Mouse (Mus musculus) lung, postnatal 0 days (tissue): Measurements from ENCODE around the gene Aldh1a2.

Experiments used
- CTCF ChIP-seq: IDR thresholded peaks from 2 replicates; pipeline ENCODE4 v1.5.1; 2016; ENCODE audit warnings: antibody characterized with exemption, mild to moderate bottlenecking
- EP300 ChIP-seq: IDR thresholded peaks from 2 replicates; pipeline ENCODE4 v1.6.1; 2016; ENCODE audit warnings: antibody characterized with exemption, mild to moderate bottlenecking, control low read depth

GRCm38 (mm10) chr9:71317921-71318241, 102.3 kb downstream of the Aldh1a2 start:
- TF ChIP-seq CTCF (no peak), EP300 (no peak)
